Mouse (Mus musculus): Measurements from ENCODE around the gene Bicdl2. TPM values are rescaled to one million over a fixed set of nuclear protein-coding genes. Genes with fewer than 3 reads are reported as not detected.
A peak's percentile ranks its signal among the peaks of the same experiment; 100 is the strongest.

Bicdl2 gene
- polyA plus RNA-seq, 1 experiment from 2014 or later, result 0.19 TPM

DNA sequence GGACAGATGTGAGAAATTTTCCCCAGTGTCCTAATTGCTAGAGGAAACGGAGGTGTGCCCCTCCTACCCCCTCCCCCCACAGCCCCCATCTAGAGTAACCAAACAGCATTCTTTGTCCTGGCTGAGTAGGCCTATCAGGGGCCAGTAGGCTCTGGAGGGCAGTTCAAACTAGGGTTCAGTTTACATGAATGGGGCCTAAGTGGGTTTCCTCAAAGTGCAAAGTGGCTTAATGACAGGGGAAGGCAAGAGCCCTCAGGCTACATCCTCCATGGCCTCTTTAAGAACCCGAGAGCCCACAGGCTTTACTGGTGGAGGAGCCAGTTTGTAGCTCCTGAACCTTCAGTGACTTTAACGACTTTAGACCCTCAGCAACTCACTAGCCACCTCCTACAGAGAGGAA is 35.5 kb downstream of the Bicdl2 start:
- Histone ChIP-seq H3K4me1 (ENCODE audit: control insufficient read depth, insufficient read depth, low read depth, low read length) (peaks cover 7% of the 10 kb centered on the region), H3K9ac (ENCODE audit: low read depth, low read length) (no peak overlapping the region), H3K36me3 (ENCODE audit: control insufficient read depth, insufficient read depth, low read length) (no peaks in the 10 kb centered on the region), H3K4me2 (ENCODE audit: low read length) (no peak overlapping the region), H3K4me3 (ENCODE audit: low read length) (no peak overlapping the region), H3K9me3 (ENCODE audit: control insufficient read depth, low read length) (no peaks in the 10 kb centered on the region), H3K27me3 (replicated peaks; ENCODE audit: control insufficient read depth, insufficient read depth, low read length) (peaks cover 11% of the 10 kb centered on the region), H3K27ac (ENCODE audit: low read depth, low read length) (no peak overlapping the region)
- 16% methylated on average over 3 of the region's 3 CpGs for WGBS
- ATAC-seq, result no peak

DNA sequence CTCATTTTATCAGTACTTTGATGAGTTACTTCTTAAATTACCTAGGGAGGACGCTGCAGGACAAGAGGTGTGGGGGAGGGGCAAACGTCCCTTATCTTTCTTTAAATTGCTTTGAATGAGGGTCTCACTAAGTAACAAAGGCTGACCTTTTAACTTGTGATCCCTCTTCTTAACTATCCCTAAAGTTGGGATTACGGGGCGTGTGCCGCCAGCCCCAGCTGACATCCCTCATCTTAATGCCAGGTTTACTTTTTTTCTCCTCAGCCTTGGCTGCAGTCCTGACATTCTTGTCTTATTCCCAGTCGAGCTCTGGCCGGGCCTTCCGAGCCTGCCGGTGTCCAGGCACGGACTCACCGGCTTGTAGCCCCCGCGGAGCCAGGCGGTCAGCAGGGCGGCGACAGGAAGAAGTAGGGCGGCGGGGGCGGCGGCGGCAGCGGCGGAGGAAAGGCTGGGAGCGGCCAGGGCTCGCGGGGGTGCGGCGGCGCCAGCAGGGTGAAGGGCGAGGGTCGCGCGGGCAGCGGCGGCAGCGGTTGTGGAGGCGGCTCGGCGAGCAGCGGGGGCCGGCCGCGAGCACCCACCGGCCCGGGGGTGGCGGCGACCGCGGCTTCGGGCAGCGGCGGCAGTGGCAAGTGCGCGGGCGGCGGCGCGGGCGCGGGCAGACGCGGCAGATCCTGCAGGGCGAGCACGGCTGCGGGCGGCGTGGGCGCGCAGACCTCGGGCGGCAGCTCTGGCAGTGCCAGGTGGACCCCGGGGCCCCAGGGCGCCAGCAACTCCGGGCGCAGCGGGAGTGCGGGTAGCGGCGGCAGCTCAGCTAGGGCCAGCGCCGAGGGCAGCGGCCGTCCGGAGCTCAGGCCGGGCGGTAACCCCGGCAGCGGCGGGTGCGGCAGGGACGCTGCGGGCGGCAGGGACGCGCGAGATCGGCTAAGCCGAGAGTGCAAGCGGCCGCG is 39.1 kb downstream of the Bicdl2 start:
- Histone ChIP-seq H3K9ac (ENCODE audit: low read depth, low read length) (peak overlapping the region; percentile 74), H3K9me3 (ENCODE audit: control insufficient read depth, low read length) (no peaks in the 10 kb centered on the region), H3K36me3 (ENCODE audit: control insufficient read depth, insufficient read depth, low read length) (no peaks in the 10 kb centered on the region), H3K27me3 (replicated peaks; ENCODE audit: control insufficient read depth, insufficient read depth, low read length) (peaks cover 11% of the 10 kb centered on the region), H3K4me1 (ENCODE audit: control insufficient read depth, insufficient read depth, low read depth, low read length) (peaks cover 7% of the 10 kb centered on the region), H3K4me2 (ENCODE audit: low read length) (peak overlapping the region; percentile 97), H3K4me3 (ENCODE audit: low read length) (peak overlapping the region; percentile 83), H3K27ac (ENCODE audit: low read depth, low read length) (peak overlapping the region; percentile 75)
- no peak; the same call in 1 of the 2 replicates for ATAC-seq
- WGBS, result under 1% methylated on average over 81 of the region's 101 CpGs

DNA sequence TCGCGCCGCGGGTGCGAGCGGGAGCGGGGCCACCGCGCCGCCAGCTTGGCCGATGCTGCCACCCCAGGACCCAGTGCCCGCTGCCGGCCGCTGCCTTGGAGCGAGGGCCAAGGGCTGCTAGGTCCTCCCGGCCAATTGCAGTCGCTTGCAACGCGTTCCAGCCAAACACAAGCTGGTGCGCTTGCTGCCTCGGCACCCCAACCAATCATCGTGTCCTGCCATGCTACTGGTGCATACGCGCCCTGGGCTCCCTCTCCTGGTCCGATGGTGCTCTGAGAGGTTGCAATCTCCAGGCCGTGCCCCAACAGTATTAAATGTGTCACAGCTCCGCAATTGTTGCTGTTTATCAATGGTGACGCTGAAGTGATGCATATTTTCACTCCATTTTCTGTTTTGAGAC is 39.8 kb downstream of the Bicdl2 start:
- peaks cover 7% of the 10 kb centered on the region for H3K4me1 ChIP-seq (ENCODE audit: control insufficient read depth, insufficient read depth, low read depth, low read length)
- H3K9ac ChIP-seq (ENCODE audit: low read depth, low read length), result peak overlapping the region; percentile 74
- ATAC-seq, result peak; percentile 97
- H3K9me3 ChIP-seq (ENCODE audit: control insufficient read depth, low read length), result no peaks in the 10 kb centered on the region
- peak overlapping the region; percentile 97 for H3K4me2 ChIP-seq (ENCODE audit: low read length)
- H3K27me3 ChIP-seq (replicated peaks; ENCODE audit: control insufficient read depth, insufficient read depth, low read length), result peaks cover 11% of the 10 kb centered on the region
- H3K27ac ChIP-seq (ENCODE audit: low read depth, low read length), result peak overlapping the region; percentile 75
- H3K4me3 ChIP-seq (ENCODE audit: low read length), result peak overlapping the region; percentile 83
- WGBS, result 0% methylated on average over 15 of the region's 28 CpGs
- H3K36me3 ChIP-seq (ENCODE audit: control insufficient read depth, insufficient read depth, low read length), result no peaks in the 10 kb centered on the region

DNA sequence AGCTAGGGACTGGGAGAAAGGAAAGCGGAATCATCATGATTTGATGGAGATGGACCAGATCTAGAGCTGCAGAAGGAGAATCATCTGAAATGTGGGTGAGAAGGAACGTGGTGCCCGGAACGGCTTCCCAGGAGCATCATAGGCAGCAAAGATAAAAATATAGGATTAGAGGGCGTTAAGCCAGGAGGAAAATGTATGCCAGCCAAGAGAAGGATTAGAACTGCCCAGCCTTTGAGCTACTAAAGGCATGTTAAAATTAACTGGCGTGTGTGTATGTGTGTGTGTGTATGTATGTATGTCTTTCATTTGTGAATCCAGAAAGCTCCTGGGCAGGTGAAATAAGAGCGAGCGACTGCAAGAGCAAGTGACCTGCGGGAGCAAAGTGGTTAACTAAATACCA is 43.0 kb downstream of the Bicdl2 start:
- no peaks in the 10 kb centered on the region for H3K9me3 ChIP-seq (ENCODE audit: control insufficient read depth, low read length)
- H3K27me3 ChIP-seq (replicated peaks; ENCODE audit: control insufficient read depth, insufficient read depth, low read length), result peaks cover 4% of the 10 kb centered on the region
- H3K36me3 ChIP-seq (ENCODE audit: control insufficient read depth, insufficient read depth, low read length), result no peaks in the 10 kb centered on the region
- no peak for ATAC-seq
- no peak overlapping the region for H3K9ac ChIP-seq (ENCODE audit: low read depth, low read length)
- WGBS, result 84% methylated on average over 9 of the region's 9 CpGs
- H3K4me2 ChIP-seq (ENCODE audit: low read length), result no peak overlapping the region
- peaks cover 7% of the 10 kb centered on the region for H3K4me1 ChIP-seq (ENCODE audit: control insufficient read depth, insufficient read depth, low read depth, low read length)
- no peak overlapping the region for H3K4me3 ChIP-seq (ENCODE audit: low read length)
- no peak overlapping the region for H3K27ac ChIP-seq (ENCODE audit: low read depth, low read length)

DNA sequence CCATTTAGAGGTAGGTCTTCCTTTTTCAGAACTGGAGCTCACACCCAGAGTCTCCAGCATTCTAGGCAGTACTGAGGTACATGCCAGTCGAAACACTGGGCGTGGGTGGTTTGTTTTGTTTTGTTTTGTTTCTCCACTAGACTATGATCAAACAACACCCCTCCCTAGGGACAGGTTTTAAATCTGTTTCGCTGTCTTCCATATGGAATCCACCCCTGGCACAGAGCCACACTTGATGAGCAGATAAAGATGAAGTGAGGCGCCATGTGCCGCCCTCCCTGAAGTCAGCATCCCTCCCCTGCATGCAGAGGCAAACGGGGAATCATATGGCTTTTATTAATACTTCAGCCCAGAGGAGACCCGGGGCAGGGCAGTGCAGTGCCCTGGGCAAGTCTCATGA is 44.4 kb downstream of the Bicdl2 start:
- no peaks in the 10 kb centered on the region for H3K9me3 ChIP-seq (ENCODE audit: control insufficient read depth, low read length)
- 36% methylated on average over 7 of the region's 7 CpGs for WGBS
- H3K9ac ChIP-seq (ENCODE audit: low read depth, low read length), result no peak overlapping the region
- ATAC-seq, result no peak
- H3K27me3 ChIP-seq (replicated peaks; ENCODE audit: control insufficient read depth, insufficient read depth, low read length), result no peaks in the 10 kb centered on the region; the same call in 1 of the 2 replicates
- peaks cover 2% of the 10 kb centered on the region; the same call in 1 of the 2 replicates for H3K4me1 ChIP-seq (ENCODE audit: control insufficient read depth, insufficient read depth, low read depth, low read length)
- H3K36me3 ChIP-seq (ENCODE audit: control insufficient read depth, insufficient read depth, low read length), result no peaks in the 10 kb centered on the region
- no peak overlapping the region for H3K27ac ChIP-seq (ENCODE audit: low read depth, low read length)
- H3K4me3 ChIP-seq (ENCODE audit: low read length), result no peak overlapping the region
- no peak overlapping the region for H3K4me2 ChIP-seq (ENCODE audit: low read length)

DNA sequence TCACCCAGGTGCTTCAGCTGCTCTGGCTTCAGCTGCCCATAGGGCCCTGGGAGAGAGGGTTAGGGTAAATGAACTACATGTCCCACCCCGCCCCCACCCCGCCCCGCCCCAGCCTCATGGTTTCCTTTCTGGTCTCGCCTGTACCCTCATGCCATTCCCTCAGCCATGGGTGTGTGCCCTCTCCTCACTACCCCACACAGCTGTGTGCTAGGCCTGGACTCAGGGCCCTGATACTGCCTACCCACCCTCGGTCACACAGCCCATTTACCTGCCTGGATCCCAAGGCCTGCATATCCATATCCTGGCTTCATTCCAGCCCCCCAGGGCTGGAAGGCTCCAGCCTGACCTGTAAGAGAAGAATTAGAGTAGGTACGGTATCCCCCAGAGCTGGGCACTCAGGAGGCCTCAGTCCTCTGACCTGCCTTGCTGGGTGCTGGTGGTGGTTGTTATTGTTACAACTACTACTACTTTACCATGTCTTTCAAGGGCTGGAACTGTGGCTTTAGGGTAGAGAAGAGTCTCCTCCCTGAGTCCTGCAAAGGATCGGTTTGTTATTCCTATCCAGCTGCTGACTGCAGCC is 45.3 kb downstream of the Bicdl2 start:
- 80% methylated on average over 7 of the region's 7 CpGs for WGBS

DNA sequence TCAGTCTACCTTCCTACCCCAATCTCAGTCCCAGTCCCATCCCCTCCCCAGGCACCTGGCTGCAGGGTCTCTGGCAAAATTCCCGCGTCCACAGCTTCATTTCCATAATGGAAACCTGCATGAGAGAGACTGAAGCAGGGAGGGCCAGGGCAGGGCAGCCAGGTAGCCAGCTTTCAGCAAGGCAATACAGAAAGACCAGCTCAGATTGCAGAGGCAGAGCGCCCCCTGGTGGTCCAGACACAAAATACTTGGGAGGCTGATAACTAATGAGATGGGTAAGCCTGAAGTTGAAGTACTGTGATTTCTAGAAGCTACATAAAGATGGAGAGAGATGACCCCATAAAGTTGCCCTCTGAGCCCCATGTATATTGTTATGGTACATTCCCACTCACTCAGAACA is 45.9 kb downstream of the Bicdl2 start:
- 0% methylated on average over 3 of the region's 3 CpGs for WGBS
- H3K27me3 ChIP-seq (replicated peaks; ENCODE audit: control insufficient read depth, insufficient read depth, low read length), result no peaks in the 10 kb centered on the region; the same call in 1 of the 2 replicates
- H3K4me1 ChIP-seq (ENCODE audit: control insufficient read depth, insufficient read depth, low read depth, low read length), result no peaks in the 10 kb centered on the region
- ATAC-seq, result peak; percentile 64
- no peaks in the 10 kb centered on the region for H3K9me3 ChIP-seq (ENCODE audit: control insufficient read depth, low read length)
- no peak overlapping the region for H3K4me3 ChIP-seq (ENCODE audit: low read length)
- H3K4me2 ChIP-seq (ENCODE audit: low read length), result no peak overlapping the region
- no peak overlapping the region for H3K27ac ChIP-seq (ENCODE audit: low read depth, low read length)
- no peaks in the 10 kb centered on the region for H3K36me3 ChIP-seq (ENCODE audit: control insufficient read depth, insufficient read depth, low read length)
- no peak overlapping the region for H3K9ac ChIP-seq (ENCODE audit: low read depth, low read length)

More for the DNA sequence above, 45.3 kb downstream of the Bicdl2 start:
- no peaks in the 10 kb centered on the region for H3K4me1 ChIP-seq (ENCODE audit: control insufficient read depth, insufficient read depth, low read depth, low read length)
- no peaks in the 10 kb centered on the region for H3K9me3 ChIP-seq (ENCODE audit: control insufficient read depth, low read length)
- ATAC-seq, result no peak
- no peak overlapping the region for H3K4me2 ChIP-seq (ENCODE audit: low read length)
- H3K9ac ChIP-seq (ENCODE audit: low read depth, low read length), result no peak overlapping the region
- H3K4me3 ChIP-seq (ENCODE audit: low read length), result no peak overlapping the region
- no peaks in the 10 kb centered on the region for H3K36me3 ChIP-seq (ENCODE audit: control insufficient read depth, insufficient read depth, low read length)
- H3K27ac ChIP-seq (ENCODE audit: low read depth, low read length), result no peak overlapping the region
- H3K27me3 ChIP-seq (replicated peaks; ENCODE audit: control insufficient read depth, insufficient read depth, low read length), result no peaks in the 10 kb centered on the region; the same call in 1 of the 2 replicates

DNA sequence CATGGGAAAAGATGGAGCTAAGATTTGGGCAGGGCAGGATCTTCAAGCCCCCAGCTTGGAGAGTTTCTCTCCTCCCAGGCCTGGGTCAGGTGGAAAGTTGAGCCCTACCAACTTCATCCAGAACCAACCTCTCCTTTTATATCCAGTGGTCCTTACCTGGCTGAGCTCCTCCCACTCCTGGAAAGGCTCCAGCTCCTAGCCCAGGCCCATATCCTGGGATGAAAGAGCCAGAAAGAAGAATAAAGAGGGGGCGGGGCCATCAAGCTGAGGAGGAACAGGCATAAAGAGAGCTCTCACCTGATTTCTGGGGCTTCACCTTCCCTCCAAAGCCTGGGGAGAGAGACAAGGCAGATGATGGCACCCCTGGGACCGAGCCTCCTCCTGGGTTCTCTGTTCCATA is 56.7 kb downstream of the Bicdl2 start:
- H3K36me3 ChIP-seq (ENCODE audit: control insufficient read depth, insufficient read depth, low read length), result no peaks in the 10 kb centered on the region
- no peak overlapping the region for H3K4me2 ChIP-seq (ENCODE audit: low read length)
- no peak overlapping the region for H3K9ac ChIP-seq (ENCODE audit: low read depth, low read length)
- no peaks in the 10 kb centered on the region for H3K27me3 ChIP-seq (replicated peaks; ENCODE audit: control insufficient read depth, insufficient read depth, low read length)
- H3K27ac ChIP-seq (ENCODE audit: low read depth, low read length), result no peak overlapping the region
- 72% methylated on average over 2 of the region's 2 CpGs for WGBS
- ATAC-seq, result no peak
- no peaks in the 10 kb centered on the region for H3K9me3 ChIP-seq (ENCODE audit: control insufficient read depth, low read length)
- no peaks in the 10 kb centered on the region for H3K4me1 ChIP-seq (ENCODE audit: control insufficient read depth, insufficient read depth, low read depth, low read length)
- no peak overlapping the region for H3K4me3 ChIP-seq (ENCODE audit: low read length)

Data from hindbrain, embryonic 16.5 days (tissue).